Mouse (Mus musculus) limb, embryonic 13.5 days (tissue): ENCODE measurements around the gene Pdlim7. TPM values are rescaled to one million over a fixed set of nuclear protein-coding genes. Genes with fewer than 3 reads are reported as not detected.

Experiments used
- ATAC-seq: fragments of 200-750 bp; cut with Nextera tagmentation; 2 replicates; pipeline ENCODE4 v1.8.0; 2017; ENCODE audit warnings: low read depth, moderate number of reproducible peaks, moderate TSS enrichment; ENCODE audit not compliant: low FRiP score
- H3K27ac ChIP-seq: fragments of 300-500 bp; sonication (generic); 2 replicates; pipeline ENCODE4 v1.5.1; 2015; ENCODE audit warnings: inconsistent platforms, mild to moderate bottlenecking, moderate library complexity
- H3K27me3 ChIP-seq: fragments of 300-500 bp; sonication (generic); 2 replicates; pipeline ENCODE4 v1.6.1; 2015; ENCODE audit warnings: mild to moderate bottlenecking, inconsistent platforms
- H3K36me3 ChIP-seq: fragments of 300-500 bp; sonication (generic); 2 replicates; pipeline ENCODE4 v1.6.1; 2015; ENCODE audit warnings: inconsistent platforms, mild to moderate bottlenecking, moderate library complexity
- H3K4me1 ChIP-seq: fragments of 300-500 bp; sonication (generic); 2 replicates; pipeline ENCODE4 v1.6.1; 2015; ENCODE audit warnings: inconsistent platforms
- H3K4me2 ChIP-seq: fragments of 300-500 bp; sonication (generic); replicated peaks from 2 replicates; pipeline ENCODE4 v1.6.1; 2015; ENCODE audit warnings: inconsistent platforms, mild to moderate bottlenecking, moderate library complexity
- H3K4me3 ChIP-seq: fragments of 300-500 bp; sonication (generic); 2 replicates; pipeline ENCODE4 v1.5.1; 2015; ENCODE audit warnings: moderate library complexity, mild to moderate bottlenecking, inconsistent platforms
- H3K9ac ChIP-seq: fragments of 300-500 bp; sonication (generic); 2 replicates; pipeline ENCODE4 v1.6.1; 2015; ENCODE audit warnings: mild to moderate bottlenecking, inconsistent platforms
- H3K9me3 ChIP-seq: fragments of 300-500 bp; sonication (generic); 2 replicates; pipeline ENCODE4 v1.6.1; 2016; ENCODE audit warnings: inconsistent platforms
- WGBS: fragments of 180-500 bp; shearing (Covaris S2); methylation state at CpG from one replicate; pipeline ENCODE4 v1.1.7; 2015; 5-methylcytosine and 5-hydroxymethylcytosine counted together
- polyA plus RNA-seq: library from polyadenylated mRNA; unstranded; fragments of >200 nt; fragmentation: Nextera tagmentation; extraction: Ambion mirVana; gene quantifications from 2 replicates; pipeline ENCODE4 v1.2.1, GENCODE M21; 2015

The Pdlim7 gene
- polyA plus RNA-seq, 1 experiment from 2014 or later = 175 TPM

- H3K4me2 ChIP-seq = peak overlapping the region; percentile 94
- no peaks in the 10 kb centered on the region for H3K9me3 ChIP-seq
- peaks cover 80% of the 10 kb centered on the region for H3K36me3 ChIP-seq
- H3K9ac ChIP-seq = peak overlapping the region; percentile 86
- peak overlapping the region; percentile 62 for H3K4me3 ChIP-seq
- no peaks in the 10 kb centered on the region for H3K27me3 ChIP-seq
- H3K27ac ChIP-seq = no peak overlapping the region
- ATAC-seq = no peak
- WGBS = 93% methylated on average over 15 of the region's 15 CpGs
- H3K4me1 ChIP-seq = peaks cover 16% of the 10 kb centered on the region
These were observed 21.7 kb upstream of the Pdlim7 start for GRCm38 (mm10) chr13:55535191-55535590.

- ATAC-seq = no peak
- Histone ChIP-seq H3K27ac (no peak within 1 kb of the TSS), H3K36me3 (peaks cover 54% of the 10 kb centered on the region)
These were observed 15.9 kb upstream of the Pdlim7 start, which contains the start of gene Dok3 for GRCm38 (mm10) chr13:55529198-55529915. Gene Dok3 (minus strand): TSS chr13:55529296.

GRCm38 (mm10) chr13:55527834-55528772 lies 14.6 kb upstream of the Pdlim7 start:
- H3K9me3 ChIP-seq = no peaks in the 10 kb centered on the region
- no peak overlapping the region for H3K27ac ChIP-seq
- ATAC-seq = no peak
- H3K36me3 ChIP-seq = peaks cover 42% of the 10 kb centered on the region
- WGBS = 75% methylated on average over 18 of the region's 18 CpGs
- H3K27me3 ChIP-seq = no peaks in the 10 kb centered on the region
- no peak overlapping the region for H3K4me2 ChIP-seq
- no peak overlapping the region for H3K4me3 ChIP-seq
- no peaks in the 10 kb centered on the region for H3K4me1 ChIP-seq
- no peak overlapping the region for H3K9ac ChIP-seq

More at GRCm38 (mm10) chr13:55529198-55529915, 15.9 kb upstream of the Pdlim7 start, which contains the start of gene Dok3:
- 77% methylated on average over 8 of the region's 8 CpGs for WGBS
- Histone ChIP-seq H3K4me1 (no peaks in the 10 kb centered on the region), H3K9ac (no peak within 1 kb of the TSS), H3K4me2 (no peak within 1 kb of the TSS), H3K27me3 (no peaks in the 10 kb centered on the region), H3K4me3 (no peak within 1 kb of the TSS), H3K9me3 (no peaks in the 10 kb centered on the region)

GRCm38 (mm10) chr13:55527212-55527611 lies 13.7 kb upstream of the Pdlim7 start:
- no peak overlapping the region for H3K4me3 ChIP-seq
- H3K4me1 ChIP-seq = no peaks in the 10 kb centered on the region
- no peak overlapping the region for H3K4me2 ChIP-seq
- no peaks in the 10 kb centered on the region for H3K9me3 ChIP-seq
- no peak overlapping the region for H3K27ac ChIP-seq
- peaks cover 33% of the 10 kb centered on the region for H3K36me3 ChIP-seq
- 86% methylated on average over 16 of the region's 16 CpGs for WGBS
- H3K9ac ChIP-seq = no peak overlapping the region
- H3K27me3 ChIP-seq = no peaks in the 10 kb centered on the region
- ATAC-seq = no peak; the same call in 1 of the 2 replicates

GRCm38 (mm10) chr13:55525733-55526553 lies 12.5 kb upstream of the Pdlim7 start:
- WGBS = 84% methylated on average over 16 of the region's 16 CpGs
- no peak for ATAC-seq
- Histone ChIP-seq H3K27me3 (no peaks in the 10 kb centered on the region), H3K4me2 (no peak overlapping the region), H3K4me3 (no peak overlapping the region), H3K27ac (no peak overlapping the region), H3K9me3 (no peaks in the 10 kb centered on the region), H3K9ac (no peak overlapping the region), H3K36me3 (peaks cover 20% of the 10 kb centered on the region), H3K4me1 (no peaks in the 10 kb centered on the region)

- 90% methylated on average over 23 of the region's 23 CpGs for WGBS
- Histone ChIP-seq H3K9me3 (no peaks in the 10 kb centered on the region), H3K27ac (no peak overlapping the region), H3K27me3 (no peaks in the 10 kb centered on the region), H3K4me3 (no peak overlapping the region), H3K36me3 (peaks cover 1% of the 10 kb centered on the region), H3K4me2 (no peak overlapping the region), H3K4me1 (no peaks in the 10 kb centered on the region), H3K9ac (no peak overlapping the region)
- no peak for ATAC-seq
These were observed 10.6 kb upstream of the Pdlim7 start for GRCm38 (mm10) chr13:55523951-55524600.

GRCm38 (mm10) chr13:55523278-55523677 lies 9.8 kb upstream of the Pdlim7 start:
- Histone ChIP-seq H3K27me3 (no peaks in the 10 kb centered on the region), H3K4me1 (no peaks in the 10 kb centered on the region), H3K4me3 (no peak overlapping the region), H3K9me3 (no peaks in the 10 kb centered on the region), H3K9ac (no peak overlapping the region), H3K4me2 (no peak overlapping the region), H3K36me3 (no peaks in the 10 kb centered on the region; the same call in 1 of the 2 replicates), H3K27ac (no peak overlapping the region)
- WGBS = 63% methylated on average over 17 of the region's 17 CpGs
- no peak for ATAC-seq

GRCm38 (mm10) chr13:55522730-55523129 lies 9.3 kb upstream of the Pdlim7 start:
- Histone ChIP-seq H3K9ac (no peak overlapping the region), H3K9me3 (no peaks in the 10 kb centered on the region), H3K4me3 (no peak overlapping the region), H3K36me3 (no peaks in the 10 kb centered on the region; the same call in 1 of the 2 replicates), H3K27ac (no peak overlapping the region), H3K27me3 (no peaks in the 10 kb centered on the region), H3K4me1 (no peaks in the 10 kb centered on the region), H3K4me2 (no peak overlapping the region)
- WGBS = 66% methylated on average over 8 of the region's 8 CpGs
- ATAC-seq = no peak

GRCm38 (mm10) chr13:55519606-55520005 lies 6.1 kb upstream of the Pdlim7 start:
- Histone ChIP-seq H3K27me3 (no peaks in the 10 kb centered on the region), H3K36me3 (no peaks in the 10 kb centered on the region; the same call in 1 of the 2 replicates), H3K4me2 (no peak overlapping the region), H3K9me3 (no peaks in the 10 kb centered on the region), H3K9ac (no peak overlapping the region), H3K4me1 (no peaks in the 10 kb centered on the region), H3K27ac (no peak overlapping the region), H3K4me3 (no peak overlapping the region)
- 57% methylated on average over 4 of the region's 4 CpGs for WGBS
- no peak for ATAC-seq

- Histone ChIP-seq H3K4me1 (peaks cover 6% of the 10 kb centered on the region), H3K27ac (no peak overlapping the region), H3K9me3 (no peaks in the 10 kb centered on the region), H3K36me3 (no peaks in the 10 kb centered on the region), H3K4me2 (no peak overlapping the region), H3K9ac (no peak overlapping the region), H3K4me3 (no peak overlapping the region), H3K27me3 (no peaks in the 10 kb centered on the region)
- ATAC-seq = no peak
- 5% methylated on average over 5 of the region's 5 CpGs for WGBS
These were observed 3.5 kb upstream of the Pdlim7 start for GRCm38 (mm10) chr13:55516955-55517354.

GRCm38 (mm10) chr13:55513828-55514227 lies 352 bp upstream of the Pdlim7 start:
- Histone ChIP-seq H3K4me1 (peaks cover 28% of the 10 kb centered on the region), H3K27ac (no peak overlapping the region), H3K4me3 (peak overlapping the region; percentile 92), H3K27me3 (no peaks in the 10 kb centered on the region), H3K36me3 (peaks cover 14% of the 10 kb centered on the region), H3K9me3 (no peaks in the 10 kb centered on the region), H3K4me2 (peak overlapping the region; percentile 93), H3K9ac (peak overlapping the region; percentile 89; the same call in 1 of the 2 replicates)
- WGBS = 38% methylated on average over 9 of the region's 9 CpGs
- no peak for ATAC-seq
